Mouse (Mus musculus) heart, embryonic 14.5 days (tissue): Measurements from ENCODE around the gene Rab5c. TPM values are rescaled to one million over a fixed set of nuclear protein-coding genes. Genes with fewer than 3 reads are reported as not detected.

Experiments used
- ATAC-seq: fragments of 200-750 bp; cut with Nextera tagmentation; 2 replicates; pipeline ENCODE4 v1.8.0; 2017; ENCODE audit warnings: low read depth, moderate TSS enrichment; ENCODE audit not compliant: insufficient number of reproducible peaks, insufficient read depth, low FRiP score
- H3K27ac ChIP-seq, 2 experiments: fragments of 200-500 bp in 1 of 2; fragments of 300-500 bp in 1 of 2; sonication (generic) in 1 of 2; replicated peaks in 1 of 2; 2 replicates each; pipeline ENCODE4 v1.5.1; 2012 to 2014; ENCODE audit warnings: low read depth in 2 of 2, low read length in 2 of 2, control low read depth in 1 of 2, mild to moderate bottlenecking in 1 of 2, mixed read lengths in 1 of 2; ENCODE audit not compliant: control insufficient read depth in 1 of 2, insufficient read depth in 1 of 2
- H3K27me3 ChIP-seq: fragments of 300-500 bp; sonication (generic); 2 replicates; pipeline ENCODE4 v1.6.1; 2014; ENCODE audit warnings: mild to moderate bottlenecking, low read length, control low read depth; ENCODE audit not compliant: control insufficient read depth, insufficient read depth
- H3K36me3 ChIP-seq: fragments of 300-500 bp; sonication (generic); 2 replicates; pipeline ENCODE4 v1.6.1; 2014; ENCODE audit warnings: mild to moderate bottlenecking, control low read depth, low read length, mixed read lengths; ENCODE audit not compliant: control insufficient read depth, insufficient read depth
- H3K4me1 ChIP-seq, 2 experiments: fragments of 200-500 bp in 1 of 2; fragments of 300-500 bp in 1 of 2; sonication (generic) in 1 of 2; 2 replicates each; pipeline ENCODE4 v1.6.1; 2012 to 2014; ENCODE audit warnings: low read length in 2 of 2, control low read depth in 1 of 2, mixed read lengths in 1 of 2; ENCODE audit not compliant: control insufficient read depth in 2 of 2, insufficient read depth in 2 of 2
- H3K4me2 ChIP-seq: fragments of 300-500 bp; sonication (generic); 2 replicates; pipeline ENCODE4 v1.6.1; 2014; ENCODE audit warnings: mild to moderate bottlenecking, low read length
- H3K4me3 ChIP-seq, 2 experiments: fragments of 200-500 bp in 1 of 2; fragments of 300-500 bp in 1 of 2; sonication (generic) in 1 of 2; 2 replicates each; pipeline ENCODE4 v1.5.1; 2012 to 2014; ENCODE audit warnings: low read length in 2 of 2, mild to moderate bottlenecking in 2 of 2, control low read depth in 1 of 2, low read depth in 1 of 2, moderate library complexity in 1 of 2; ENCODE audit not compliant: control insufficient read depth in 1 of 2, insufficient read depth in 1 of 2
- H3K9ac ChIP-seq: fragments of 300-500 bp; sonication (generic); 2 replicates; pipeline ENCODE4 v1.6.1; 2014; ENCODE audit warnings: mild to moderate bottlenecking, low read length
- H3K9me3 ChIP-seq: fragments of 300-500 bp; sonication (generic); 2 replicates; pipeline ENCODE4 v1.6.1; 2016; ENCODE audit warnings: low read length, control low read depth; ENCODE audit not compliant: control insufficient read depth
- WGBS: fragments of 180-500 bp; shearing (Covaris S2); extraction: QIAGEN DNeasy Blood & Tissue Kit; methylation state at CpG from one replicate; pipeline ENCODE4 v1.1.7; 2014; 5-methylcytosine and 5-hydroxymethylcytosine counted together
- polyA plus RNA-seq: library from polyadenylated mRNA; unstranded; fragments of >200 nt; fragmentation: Nextera tagmentation; extraction: Ambion mirVana; gene quantifications from 2 replicates; pipeline ENCODE4 v1.2.1, GENCODE M21; 2014

The Rab5c gene
- polyA plus RNA-seq, 1 experiment from 2014 or later = 30.7 TPM

DNA sequence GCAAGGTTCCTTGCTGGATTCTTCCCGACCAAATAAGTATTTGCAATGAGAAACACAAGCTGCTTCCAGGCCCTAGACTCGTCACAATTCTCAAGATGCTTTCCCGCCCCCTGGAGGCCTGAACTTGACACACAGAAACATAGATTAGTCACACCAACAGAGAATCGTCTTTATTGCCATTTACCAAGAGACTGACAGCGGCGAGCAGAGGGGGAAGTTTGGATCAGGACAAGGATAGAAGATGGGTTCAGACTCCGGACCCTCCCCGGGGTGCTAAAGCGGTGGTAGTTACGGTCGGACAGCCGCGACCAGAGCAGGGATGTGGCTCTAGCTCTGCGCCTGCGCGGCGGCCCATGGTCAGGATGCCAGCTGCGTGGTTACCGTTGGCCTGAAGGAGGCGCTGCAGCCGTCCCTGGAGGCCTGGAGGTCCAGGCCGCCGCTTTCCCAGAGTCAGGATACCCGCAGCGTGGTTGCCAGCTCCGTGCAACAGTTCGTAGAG is 23.6 kb upstream of the Rab5c start:
- H3K4me1 ChIP-seq = peaks cover 2 to 3% of the 10 kb centered on the region in 2 experiments; a peak in 2 of 4 replicates

GRCm38 (mm10) chr11:100759611-100760233 is 21.7 kb upstream of the Rab5c start, which contains the start of gene Kcnh4:
TSS of gene Kcnh4 (minus strand) at chr11:100759942.
- WGBS = 1% methylated on average over 50 of the region's 51 CpGs
- peaks cover 2 to 3% of the 10 kb centered on the region in 2 experiments; a peak in 2 of 4 replicates for H3K4me1 ChIP-seq
- H3K9ac ChIP-seq = no peak within 1 kb of the TSS
- no peaks in the 10 kb centered on the region for H3K9me3 ChIP-seq
- peaks cover 38% of the 10 kb centered on the region for H3K27me3 ChIP-seq
- H3K36me3 ChIP-seq = no peaks in the 10 kb centered on the region
- no peak within 1 kb of the TSS for H3K27ac ChIP-seq
- ATAC-seq = peak; percentile 44; the same call in 1 of the 2 replicates
- peak within 1 kb of the TSS; percentile 26 for H3K4me2 ChIP-seq
- peak within 1 kb of the TSS in 1 of 2 experiments; percentile 2; a peak in 1 of 4 replicates for H3K4me3 ChIP-seq

More for the DNA sequence above, 23.6 kb upstream of the Rab5c start:
- peak overlapping the region; percentile 83 for H3K4me2 ChIP-seq
- H3K9me3 ChIP-seq = no peaks in the 10 kb centered on the region
- ATAC-seq = 0 out of 2 replicates have a peak, but pooled peaks have one; percentile 17
- no peaks in the 10 kb centered on the region for H3K36me3 ChIP-seq
- peaks cover 35% of the 10 kb centered on the region for H3K27me3 ChIP-seq
- WGBS = under 1% methylated on average over 27 of the region's 27 CpGs
- H3K9ac ChIP-seq = peak overlapping the region; percentile 54
- no peak overlapping the region for H3K27ac ChIP-seq
- peak overlapping the region; percentile 48 to 57 for H3K4me3 ChIP-seq

GRCm38 (mm10) chr11:100758707-100759610 is 20.9 kb upstream of the Rab5c start:
- H3K4me3 ChIP-seq = peak overlapping the region in 1 of 2 experiments; percentile 2; a peak in 1 of 4 replicates
- 2% methylated on average over 35 of the region's 35 CpGs for WGBS
- no peak overlapping the region for H3K27ac ChIP-seq
- no peaks in the 10 kb centered on the region for H3K36me3 ChIP-seq
- H3K9me3 ChIP-seq = no peaks in the 10 kb centered on the region
- H3K4me2 ChIP-seq = peak overlapping the region; percentile 26
- peaks cover 38% of the 10 kb centered on the region for H3K27me3 ChIP-seq
- H3K9ac ChIP-seq = no peak overlapping the region
- no peak for ATAC-seq
- peaks cover 2 to 3% of the 10 kb centered on the region in 2 experiments; a peak in 2 of 4 replicates for H3K4me1 ChIP-seq

DNA sequence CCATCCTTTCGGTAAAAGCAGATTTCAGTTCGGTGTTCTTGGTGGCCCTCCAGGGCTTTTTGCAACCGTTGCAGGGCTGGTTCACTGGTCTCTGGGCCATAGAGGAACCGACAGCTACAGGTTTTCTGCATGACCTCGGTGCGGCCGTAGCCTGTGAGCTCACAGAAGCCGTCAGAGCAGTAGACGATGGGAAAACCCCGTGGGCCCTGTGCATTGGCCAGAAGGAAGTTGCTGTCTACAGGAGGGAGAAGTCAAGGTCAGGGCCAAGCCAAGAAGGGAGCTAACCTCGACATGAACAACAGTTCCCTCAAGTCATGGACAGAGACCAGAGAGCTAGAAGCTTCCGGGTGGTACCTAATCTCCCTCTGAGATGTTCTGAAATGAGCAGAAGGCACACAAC is 19.6 kb upstream of the Rab5c start:
- H3K27me3 ChIP-seq = peaks cover 41% of the 10 kb centered on the region
- H3K4me1 ChIP-seq = peaks cover 2 to 3% of the 10 kb centered on the region in 2 experiments; a peak in 2 of 4 replicates
- WGBS = 84% methylated on average over 12 of the region's 12 CpGs
- no peak for ATAC-seq
- no peaks in the 10 kb centered on the region for H3K36me3 ChIP-seq
- H3K4me2 ChIP-seq = no peak overlapping the region
- H3K9me3 ChIP-seq = no peaks in the 10 kb centered on the region
- H3K27ac ChIP-seq = no peak overlapping the region
- H3K9ac ChIP-seq = no peak overlapping the region
- H3K4me3 ChIP-seq = no peak overlapping the region

- ATAC-seq = no peak
- H3K27me3 ChIP-seq = peaks cover 47% of the 10 kb centered on the region
- H3K4me2 ChIP-seq = no peak overlapping the region
- no peak overlapping the region for H3K4me3 ChIP-seq
- 54% methylated on average over 6 of the region's 6 CpGs for WGBS
- peaks cover 2 to 3% of the 10 kb centered on the region in 2 experiments; a peak in 2 of 4 replicates for H3K4me1 ChIP-seq
- no peaks in the 10 kb centered on the region for H3K9me3 ChIP-seq
- H3K27ac ChIP-seq = no peak overlapping the region
- H3K9ac ChIP-seq = no peak overlapping the region
- no peaks in the 10 kb centered on the region for H3K36me3 ChIP-seq
Observed at GRCm38 (mm10) chr11:100756476-100756875, 18.5 kb upstream of the Rab5c start.

- no peaks in the 10 kb centered on the region for H3K9me3 ChIP-seq
- H3K4me1 ChIP-seq = peaks cover 0 to 3% of the 10 kb centered on the region in 2 experiments; a peak in 2 of 4 replicates
- H3K4me3 ChIP-seq = no peak overlapping the region
- H3K27me3 ChIP-seq = peaks cover 40% of the 10 kb centered on the region
- no peak overlapping the region for H3K9ac ChIP-seq
- H3K4me2 ChIP-seq = no peak overlapping the region
- 80% methylated on average over 3 of the region's 3 CpGs for WGBS
- no peak overlapping the region for H3K27ac ChIP-seq
- ATAC-seq = no peak
- H3K36me3 ChIP-seq = no peaks in the 10 kb centered on the region
Observed at GRCm38 (mm10) chr11:100754693-100755057, 16.7 kb upstream of the Rab5c start.

DNA sequence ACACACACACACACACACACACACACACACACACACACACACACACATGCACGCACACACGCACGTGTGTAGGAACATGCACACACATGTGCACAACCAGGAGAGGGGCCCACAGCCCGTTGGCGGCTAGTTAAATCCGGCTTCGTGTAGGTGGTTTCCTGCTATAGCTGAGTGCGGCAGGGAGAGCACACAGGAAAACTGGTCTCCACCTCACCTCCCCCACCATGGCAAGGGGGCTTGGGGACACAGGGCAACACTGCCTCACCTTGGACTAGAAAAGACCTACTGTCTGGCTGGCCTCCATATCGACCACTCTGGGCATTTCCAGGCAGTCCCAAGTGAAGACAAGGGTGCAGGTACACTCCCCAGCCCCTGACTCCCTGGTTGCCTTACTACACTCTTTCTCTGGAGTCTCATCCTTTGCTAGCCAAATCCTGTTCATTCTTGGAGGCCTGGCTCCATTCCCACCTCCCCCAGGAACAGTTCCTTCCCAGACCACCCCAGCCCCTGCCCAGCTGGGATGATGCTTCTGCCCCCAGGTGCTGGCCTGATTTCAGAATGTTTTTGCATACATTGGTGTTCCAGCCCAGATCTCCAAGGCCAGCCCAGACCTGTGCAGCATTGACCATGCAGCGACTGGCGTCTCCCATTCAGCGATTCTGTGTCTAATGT is 16.1 kb upstream of the Rab5c start:
- Histone ChIP-seq H3K27me3 (peaks cover 40% of the 10 kb centered on the region), H3K9me3 (no peaks in the 10 kb centered on the region), H3K4me3 (no peak overlapping the region), H3K27ac (no peak overlapping the region), H3K4me1 (no peaks in the 10 kb centered on the region; a peak in 1 of 4 replicates), H3K36me3 (no peaks in the 10 kb centered on the region), H3K9ac (no peak overlapping the region), H3K4me2 (no peak overlapping the region)
- WGBS = 75% methylated on average over 12 of the region's 12 CpGs
- no peak for ATAC-seq
